Mouse (Mus musculus) brain, embryonic 14.5 days (tissue): ENCODE results near the gene Olfr313.

ENCODE experiments used
- CTCF ChIP-seq: fragments of 200-500 bp; IDR thresholded peaks from 2 replicates; pipeline ENCODE4 v1.5.1; 2012; ENCODE audit warnings: inconsistent platforms, mild to moderate bottlenecking, moderate library complexity, borderline replicate concordance; ENCODE audit not compliant: insufficient read depth, insufficient read length; ENCODE audit errors: extremely low read depth
- POLR2A ChIP-seq: fragments of 200-500 bp; IDR thresholded peaks from 2 replicates; pipeline ENCODE4 v1.6.1; 2012; ENCODE audit warnings: mild to moderate bottlenecking, inconsistent platforms, borderline replicate concordance; ENCODE audit not compliant: poor library complexity, insufficient read depth, insufficient read length, severe bottlenecking; ENCODE audit errors: extremely low read depth

DNA sequence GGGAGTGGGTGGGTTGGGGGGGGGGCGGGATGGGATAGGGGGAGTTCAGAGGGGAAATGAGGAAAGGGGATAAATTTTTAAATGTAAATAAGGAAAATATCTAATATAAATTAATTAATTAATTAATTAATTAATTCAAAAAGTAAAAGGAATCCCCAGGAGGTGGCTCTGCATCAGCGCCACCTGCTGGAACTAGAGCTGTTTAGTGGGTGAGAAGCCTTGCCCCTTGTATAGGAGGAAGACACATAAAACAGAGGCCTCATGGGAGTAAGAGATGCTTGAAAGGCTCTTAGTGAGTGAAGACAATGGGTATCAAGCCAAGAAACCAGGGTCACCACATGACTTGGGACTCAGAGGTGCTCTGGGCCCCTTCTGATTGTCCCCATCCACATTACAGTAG, 18.9 kb upstream of the Olfr313 start:
- no peak for TF ChIP-seq CTCF
- TF ChIP-seq POLR2A: no peak
